Mouse (Mus musculus): ENCODE results near the gene Epha1.

DNA sequence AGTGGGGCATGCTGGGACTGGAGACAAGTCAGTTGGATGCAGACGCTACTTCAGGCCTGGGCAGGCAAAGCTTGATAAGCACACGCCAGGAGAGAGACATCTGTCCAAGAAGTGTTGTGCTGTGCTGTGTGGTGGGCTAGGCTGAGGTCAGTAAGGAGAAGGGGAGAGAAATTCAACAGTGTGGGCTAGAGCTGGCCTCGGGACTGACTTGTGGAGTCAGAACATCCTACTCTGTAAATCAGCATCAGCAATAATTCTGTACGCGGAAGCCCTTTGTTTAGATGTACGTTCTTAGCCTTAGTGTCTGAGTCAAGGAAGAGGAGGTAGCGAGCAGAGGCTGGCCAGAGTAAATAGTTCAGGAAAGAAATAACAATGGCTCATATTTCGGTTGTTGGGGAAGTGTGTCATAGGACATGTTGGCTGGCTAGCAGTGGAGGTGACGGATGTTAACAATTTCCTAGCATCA lies 8.9 kb upstream of the Epha1 start:
- TF ChIP-seq CTCF (IDR thresholded peaks at IDR 0.05; ENCODE audit: low read depth) (no peak), EP300 (optimal IDR thresholded peaks at IDR 0.05) (no peak)

All from stomach, postnatal 0 days (tissue).